Mouse (Mus musculus): ENCODE data around the gene Creld2. TPM values are rescaled to one million over a fixed set of nuclear protein-coding genes. Genes with fewer than 3 reads are reported as not detected.

Gene Creld2
- total RNA-seq, 2 experiments from 2014 or later: 22.1 to 26.3 TPM

DNA sequence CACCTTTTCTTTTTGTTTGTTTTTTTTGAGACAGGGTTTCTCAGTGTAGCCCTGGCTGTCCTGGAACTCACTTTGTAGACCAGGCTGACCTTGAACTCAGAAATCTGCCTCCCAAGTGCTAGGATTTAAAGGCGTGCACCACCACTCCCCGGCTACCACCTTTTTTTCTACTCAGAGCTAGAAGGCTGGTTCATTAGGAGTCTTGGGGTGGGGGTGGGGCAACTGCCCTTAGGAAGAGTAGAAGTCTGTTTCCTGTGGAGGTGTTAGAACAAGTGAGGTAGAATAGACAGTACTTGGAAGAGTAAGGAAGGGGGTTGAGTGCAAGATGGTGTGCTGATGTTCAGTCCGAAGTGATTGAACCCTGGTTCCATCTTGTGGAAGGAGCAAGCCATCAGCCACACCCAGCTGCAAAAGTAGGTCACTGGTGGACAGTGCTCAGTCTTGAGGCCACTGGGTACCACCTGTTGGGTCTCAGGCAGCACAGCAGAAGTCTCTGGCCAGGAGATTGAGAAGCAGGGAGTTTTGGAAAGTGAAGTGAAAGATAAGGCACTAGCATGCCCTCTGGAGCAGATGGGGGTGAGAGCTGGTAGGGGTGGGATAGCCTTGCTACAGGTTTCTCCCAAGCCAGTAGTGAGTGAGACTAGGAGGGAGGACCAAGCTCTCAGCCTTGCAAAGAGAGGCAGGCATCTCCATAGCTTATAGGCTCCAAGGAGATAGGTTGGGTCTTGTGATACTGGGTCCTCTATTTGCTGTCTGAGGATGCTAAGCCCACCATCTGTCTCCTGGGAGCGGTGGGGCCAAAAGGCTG is 46.6 kb downstream of the Creld2 start:
- no peak for TF ChIP-seq CTCF (IDR thresholded peaks at IDR 0.05)
- no peak overlapping the region; the same call in 1 of the 2 replicates for H3K27ac ChIP-seq
- peak overlapping the region; percentile 96; the same call in 1 of the 2 replicates for H3K4me3 ChIP-seq
- DNase-seq (ENCODE audit: extremely low spot score in 1 of 2, low spot score in 2 of 2): no peak
- intact Hi-C loops (cut with DNase I): no loop called here

- intact Hi-C loops (cut with DNase I): no loop called here
- Histone ChIP-seq H3K4me3 (no peak overlapping the region), H3K27ac (peak overlapping the region; percentile 59)
- no peak for TF ChIP-seq CTCF (IDR thresholded peaks at IDR 0.05)
- no peak for DNase-seq (ENCODE audit: extremely low spot score in 1 of 2, low spot score in 2 of 2)
Observed at GRCm38 (mm10) chr15:88866934-88867356, 47.5 kb downstream of the Creld2 start.

GRCm38 (mm10) chr15:88867368-88868023 is 48.0 kb downstream of the Creld2 start:
- DNase-seq (ENCODE audit: extremely low spot score in 1 of 2, low spot score in 2 of 2): no peak
- Histone ChIP-seq H3K27ac (peak overlapping the region; percentile 59), H3K4me3 (no peak overlapping the region)
- intact Hi-C loops (cut with DNase I): no loop called here
- no peak for TF ChIP-seq CTCF (IDR thresholded peaks at IDR 0.05)

GRCm38 (mm10) chr15:88868024-88868742 is 48.7 kb downstream of the Creld2 start:
- intact Hi-C loops (cut with DNase I): no loop called here
- no peak for DNase-seq (ENCODE audit: extremely low spot score in 1 of 2, low spot score in 2 of 2)
- TF ChIP-seq CTCF (IDR thresholded peaks at IDR 0.05): no peak
- Histone ChIP-seq H3K4me3 (no peak overlapping the region), H3K27ac (peak overlapping the region; percentile 59)

- intact Hi-C loops (cut with DNase I): no loop called here
- no peak for DNase-seq (ENCODE audit: extremely low spot score in 1 of 2, low spot score in 2 of 2)
- TF ChIP-seq CTCF (IDR thresholded peaks at IDR 0.05): no peak
- Histone ChIP-seq H3K27ac (no peak overlapping the region), H3K4me3 (no peak overlapping the region)
Observed at GRCm38 (mm10) chr15:88870418-88871185, 51.2 kb downstream of the Creld2 start.

- H3K27ac ChIP-seq: no peak overlapping the region
- intact Hi-C loops (cut with DNase I): no loop called here
- TF ChIP-seq CTCF (IDR thresholded peaks at IDR 0.05): no peak
- no peak overlapping the region for H3K4me3 ChIP-seq
- DNase-seq (ENCODE audit: extremely low spot score in 1 of 2, low spot score in 2 of 2): no peak
Observed at GRCm38 (mm10) chr15:88874061-88874460, 54.6 kb downstream of the Creld2 start.

DNA sequence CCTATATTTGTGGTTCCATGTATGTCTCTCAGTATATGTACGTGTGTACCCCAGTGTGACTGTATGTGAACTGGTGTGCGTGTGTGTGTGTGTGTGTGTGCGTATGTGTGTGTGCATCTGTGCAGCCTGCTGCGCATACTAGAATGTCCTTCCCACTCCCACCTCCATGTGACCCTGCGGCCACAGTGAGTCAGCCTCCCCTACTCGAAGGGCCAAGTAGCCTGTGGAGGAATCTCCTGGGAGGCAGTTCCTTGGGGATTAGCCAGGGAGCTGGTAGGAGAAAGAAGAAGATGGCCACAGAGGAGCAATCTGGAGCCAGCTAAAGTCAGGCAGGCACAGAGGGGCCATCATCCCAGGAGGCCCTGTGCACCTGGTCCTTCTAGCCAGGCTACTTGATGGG is 55.0 kb downstream of the Creld2 start:
- intact Hi-C loops (cut with DNase I): no loop called here
- Histone ChIP-seq H3K4me3 (no peak overlapping the region), H3K27ac (no peak overlapping the region)
- TF ChIP-seq CTCF (IDR thresholded peaks at IDR 0.05): no peak
- DNase-seq (ENCODE audit: extremely low spot score in 1 of 2, low spot score in 2 of 2): no peak

DNA sequence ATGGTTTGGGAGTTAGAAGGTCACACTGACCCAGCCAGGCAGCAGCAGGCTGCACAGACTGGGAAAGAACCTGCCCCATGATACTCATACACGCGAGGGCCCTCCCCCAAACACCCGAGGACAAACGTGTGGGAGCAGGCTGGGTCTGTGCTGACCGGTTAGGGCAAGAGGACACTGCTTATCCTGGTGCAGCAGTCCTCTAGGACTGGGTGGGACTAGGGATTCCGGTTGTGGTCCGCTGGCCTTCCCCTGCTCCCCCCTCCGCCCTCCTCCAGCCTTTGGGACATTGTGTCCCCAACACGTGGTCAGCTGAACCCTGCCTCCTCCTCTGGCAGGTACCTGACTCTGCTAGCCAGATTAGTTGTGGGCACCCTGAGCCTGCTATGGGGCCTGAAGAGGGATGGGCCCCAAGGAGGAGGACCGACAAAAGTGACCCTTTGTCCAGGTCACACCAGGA is 56.2 kb downstream of the Creld2 start:
- DNase-seq (ENCODE audit: extremely low spot score in 1 of 2, low spot score in 2 of 2): no peak
- no peak for TF ChIP-seq CTCF (IDR thresholded peaks at IDR 0.05)
- no peak overlapping the region for H3K27ac ChIP-seq
- intact Hi-C loops (cut with DNase I): loop anchor here (1.0 to 2.0 kb wide), 2 partner anchors 45 to 47 kb away; no protein-coding TSS in a partner anchor
- no peak overlapping the region for H3K4me3 ChIP-seq

Other genes starting within 250 kb of the Creld2 start
- not detected for gene Zdhhc25, start 219.3 kb upstream of the Creld2 start, total RNA-seq (2021)
- gene Brd1, start 85.4 kb upstream of the Creld2 start, total RNA-seq (2021): 10 to 100 TPM; 54.5 to 57.8 TPM
- gene Zbed4, start 68.0 kb upstream of the Creld2 start, total RNA-seq (2021): 10 to 100 TPM; 10.9 to 12.6 TPM
- 10 to 100 TPM; 13.3 to 14.4 TPM for gene Alg12, start 328 bp upstream of the Creld2 start, total RNA-seq (2021)
- gene Pim3, start 42.5 kb downstream of the Creld2 start, total RNA-seq (2021): 10 to 100 TPM; 46.8 to 50.0 TPM
- gene Ttll8, start 134.8 kb downstream of the Creld2 start, total RNA-seq (2021): 1 to 10 TPM; 1.2 to 2.4 TPM
- 100 to 1,000 TPM; 107 TPM for gene Mlc1, start 159.4 kb downstream of the Creld2 start, total RNA-seq (2021)
- gene Mov10l1, start 163.3 kb downstream of the Creld2 start, total RNA-seq (2021): not detected
- gene Panx2, start 240.1 kb downstream of the Creld2 start, total RNA-seq (2021): 100 to 1,000 TPM in 1 of 2 experiments, 10 to 100 TPM in 1; 99.1 to 121 TPM